Mouse (Mus musculus): ENCODE data around the gene Tnni1. TPM values are rescaled to one million over a fixed set of nuclear protein-coding genes. Genes with fewer than 3 reads are reported as not detected.

Tnni1 gene
- polyA plus RNA-seq, 1 experiment = 3,569 TPM

DNA sequence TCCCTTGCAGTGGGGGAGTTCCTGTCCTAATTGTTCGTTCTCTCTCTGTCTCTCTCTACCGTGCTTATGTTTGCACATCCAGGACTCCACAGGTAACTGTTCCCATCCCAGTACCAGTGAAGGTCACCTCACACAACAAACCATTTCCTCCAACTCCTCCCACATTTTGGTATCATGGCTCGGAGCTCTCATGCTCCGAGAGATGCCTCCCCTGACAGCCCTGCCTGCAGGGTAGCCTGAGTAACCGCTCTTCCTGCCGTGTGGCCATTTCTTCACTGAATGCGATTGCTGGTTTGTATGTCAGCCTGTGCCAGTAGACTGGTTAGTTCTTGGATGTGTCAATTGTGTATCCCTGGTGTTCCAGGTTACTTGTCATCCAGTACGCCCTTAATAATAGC is 7.7 kb upstream of the Tnni1 start:
- TF ChIP-seq POLR2AphosphoS2 (IDR thresholded peaks at IDR 0.05; ENCODE audit: insufficient read length, low read depth) = no peak
- Histone ChIP-seq H3ac (ENCODE audit: control insufficient read depth, insufficient read length) (no peak overlapping the region), H3K79me2 (ENCODE audit: control insufficient read depth, insufficient read depth) (peaks cover 36% of the 10 kb centered on the region), H3K4me2 (ENCODE audit: low read depth) (peak overlapping the region; percentile 79), H3K27me3 (ENCODE audit: control insufficient read depth, insufficient read depth, insufficient read length) (no peaks in the 10 kb centered on the region), H3K36me3 (ENCODE audit: control insufficient read depth, insufficient read depth) (peaks cover 21% of the 10 kb centered on the region), H3K4me3 (peak overlapping the region; percentile 100)

DNA sequence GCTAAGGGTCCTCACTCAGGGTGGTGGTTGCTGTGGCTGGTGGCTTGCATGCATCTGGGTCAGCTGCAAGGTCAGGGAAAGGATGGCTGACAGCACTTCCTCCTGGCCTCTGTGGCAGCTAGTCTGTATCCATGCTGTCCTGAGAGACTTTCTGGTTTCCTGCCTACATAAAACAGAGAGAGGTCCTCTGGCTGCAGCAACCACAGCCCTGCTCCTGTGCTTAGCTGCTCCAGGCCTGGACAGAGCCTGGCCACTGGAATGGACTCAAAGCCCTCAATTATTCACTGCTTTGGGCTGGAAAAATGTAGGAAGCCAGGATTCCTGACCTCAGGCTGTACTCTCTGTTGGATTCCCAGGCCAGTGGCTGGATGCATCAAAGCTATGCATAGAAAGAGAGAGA is 2.6 kb upstream of the Tnni1 start:
- Histone ChIP-seq H3K79me2 (ENCODE audit: control insufficient read depth, insufficient read depth) (no peaks in the 10 kb centered on the region), H3K27me3 (ENCODE audit: control insufficient read depth, insufficient read depth, insufficient read length) (no peaks in the 10 kb centered on the region), H3K4me2 (ENCODE audit: low read depth) (peak overlapping the region; percentile 7), H3ac (ENCODE audit: control insufficient read depth, insufficient read length) (no peak overlapping the region), H3K4me3 (no peak overlapping the region), H3K36me3 (ENCODE audit: control insufficient read depth, insufficient read depth) (no peaks in the 10 kb centered on the region)
- TF ChIP-seq POLR2AphosphoS2 (IDR thresholded peaks at IDR 0.05; ENCODE audit: insufficient read length, low read depth) = no peak
- no peak for TF ChIP-seq E2F4 (IDR thresholded peaks at IDR 0.05; ENCODE audit: insufficient read depth)
- no peak for TF ChIP-seq TCF3 (IDR thresholded peaks at IDR 0.05; ENCODE audit: insufficient read length, low read depth)
- no peak for TF ChIP-seq MYOD1 (IDR thresholded peaks at IDR 0.05; ENCODE audit: control insufficient read depth in 1 of 3, insufficient read length in 2 of 3, low read depth in 2 of 3)
- TF ChIP-seq MAX (IDR thresholded peaks at IDR 0.05; ENCODE audit: low read depth) = no peak
- no peak for TF ChIP-seq SRF (IDR thresholded peaks at IDR 0.05; ENCODE audit: control insufficient read depth, insufficient read length, low read depth)
- no peak for TF ChIP-seq CEBPB (IDR thresholded peaks at IDR 0.05; ENCODE audit: insufficient read depth, poor library complexity, severe bottlenecking)
- TF ChIP-seq REST (IDR thresholded peaks at IDR 0.05; ENCODE audit: insufficient read depth, insufficient read length) = no peak
- no peak for TF ChIP-seq USF1 (IDR thresholded peaks at IDR 0.05; ENCODE audit: low read depth)
- no peak for TF ChIP-seq TCF12 (IDR thresholded peaks at IDR 0.05; ENCODE audit: insufficient read depth, poor library complexity, severe bottlenecking)
- TF ChIP-seq MYOG (IDR thresholded peaks at IDR 0.05; ENCODE audit: control insufficient read depth in 1 of 3, insufficient read depth in 1 of 3, insufficient read length in 2 of 3, low read depth in 2 of 3) = no peak
- TF ChIP-seq POLR2A (IDR thresholded peaks at IDR 0.05; ENCODE audit: insufficient read length, low read depth) = no peak

DNA sequence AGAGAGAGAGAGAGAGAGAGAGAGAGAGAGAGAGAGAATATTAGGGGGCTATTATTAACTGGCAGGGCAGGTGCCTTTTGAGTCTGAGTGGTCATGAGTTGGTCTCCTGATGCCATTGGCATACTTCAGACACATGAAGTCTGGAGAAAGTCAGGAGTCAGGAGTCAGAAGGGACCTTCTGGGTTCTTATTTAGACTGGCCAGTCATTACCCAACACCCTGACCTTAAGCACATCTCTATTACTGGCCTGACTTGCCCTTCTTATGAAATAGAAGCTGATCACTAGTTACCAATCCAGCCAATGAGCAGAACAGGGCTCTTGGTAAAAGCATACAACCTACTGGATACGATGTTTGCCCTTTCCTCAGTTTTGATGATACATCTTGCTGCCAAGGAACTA is 2.2 kb upstream of the Tnni1 start:
- Histone ChIP-seq H3K79me2 (ENCODE audit: control insufficient read depth, insufficient read depth) (no peaks in the 10 kb centered on the region), H3K4me3 (no peak overlapping the region), H3ac (ENCODE audit: control insufficient read depth, insufficient read length) (no peak overlapping the region), H3K27me3 (ENCODE audit: control insufficient read depth, insufficient read depth, insufficient read length) (no peaks in the 10 kb centered on the region), H3K36me3 (ENCODE audit: control insufficient read depth, insufficient read depth) (no peaks in the 10 kb centered on the region), H3K4me2 (ENCODE audit: low read depth) (no peak overlapping the region)
- TF ChIP-seq MYOD1 (IDR thresholded peaks at IDR 0.05; ENCODE audit: control insufficient read depth in 1 of 3, insufficient read length in 2 of 3, low read depth in 2 of 3) = peak in 2 of 3 experiments; percentile 33 to 34
- no peak for TF ChIP-seq E2F4 (IDR thresholded peaks at IDR 0.05; ENCODE audit: insufficient read depth)
- TF ChIP-seq MAX (IDR thresholded peaks at IDR 0.05; ENCODE audit: low read depth) = no peak
- no peak for TF ChIP-seq POLR2AphosphoS2 (IDR thresholded peaks at IDR 0.05; ENCODE audit: insufficient read length, low read depth)
- no peak for TF ChIP-seq REST (IDR thresholded peaks at IDR 0.05; ENCODE audit: insufficient read depth, insufficient read length)
- peak in 1 of 3 experiments; percentile 58 for TF ChIP-seq MYOG (IDR thresholded peaks at IDR 0.05; ENCODE audit: control insufficient read depth in 1 of 3, insufficient read depth in 1 of 3, insufficient read length in 2 of 3, low read depth in 2 of 3)
- no peak for TF ChIP-seq CEBPB (IDR thresholded peaks at IDR 0.05; ENCODE audit: insufficient read depth, poor library complexity, severe bottlenecking)
- no peak for TF ChIP-seq TCF3 (IDR thresholded peaks at IDR 0.05; ENCODE audit: insufficient read length, low read depth)
- TF ChIP-seq POLR2A (IDR thresholded peaks at IDR 0.05; ENCODE audit: insufficient read length, low read depth) = no peak

DNA sequence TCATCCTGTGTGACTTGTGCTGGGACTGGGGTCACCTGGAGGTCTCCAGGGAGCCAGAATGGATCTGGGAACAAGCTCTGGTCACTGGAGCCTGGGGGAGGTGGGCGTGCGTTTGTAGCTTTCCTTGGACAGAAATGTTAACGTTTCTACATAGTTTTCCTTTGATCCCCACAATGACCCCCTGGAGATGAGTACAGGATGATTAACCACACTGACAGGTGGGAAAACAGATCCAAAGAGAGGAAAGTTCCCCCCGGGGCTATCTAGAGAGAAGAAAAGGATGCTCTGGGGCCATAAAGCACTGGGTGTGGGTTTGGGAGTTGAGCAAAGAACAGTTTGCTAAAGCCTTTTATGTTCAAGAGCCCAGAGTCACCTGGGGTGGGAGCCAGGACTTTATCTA is 1.4 kb downstream of the Tnni1 start:
- H3K27me3 ChIP-seq (ENCODE audit: control insufficient read depth, insufficient read depth, insufficient read length) = no peaks in the 10 kb centered on the region
- H3K79me2 ChIP-seq (ENCODE audit: control insufficient read depth, insufficient read depth) = no peaks in the 10 kb centered on the region
- H3ac ChIP-seq (ENCODE audit: control insufficient read depth, insufficient read length) = no peak overlapping the region
- no peak overlapping the region for H3K4me3 ChIP-seq
- no peaks in the 10 kb centered on the region for H3K36me3 ChIP-seq (ENCODE audit: control insufficient read depth, insufficient read depth)
- no peak overlapping the region for H3K4me2 ChIP-seq (ENCODE audit: low read depth)
- no peak for TF ChIP-seq TCF12 (IDR thresholded peaks at IDR 0.05; ENCODE audit: insufficient read depth, poor library complexity, severe bottlenecking)
- TF ChIP-seq MYOD1 (IDR thresholded peaks at IDR 0.05; ENCODE audit: control insufficient read depth in 1 of 3, insufficient read length in 2 of 3, low read depth in 2 of 3) = no peak
- TF ChIP-seq CEBPB (IDR thresholded peaks at IDR 0.05; ENCODE audit: insufficient read depth, poor library complexity, severe bottlenecking) = no peak

DNA sequence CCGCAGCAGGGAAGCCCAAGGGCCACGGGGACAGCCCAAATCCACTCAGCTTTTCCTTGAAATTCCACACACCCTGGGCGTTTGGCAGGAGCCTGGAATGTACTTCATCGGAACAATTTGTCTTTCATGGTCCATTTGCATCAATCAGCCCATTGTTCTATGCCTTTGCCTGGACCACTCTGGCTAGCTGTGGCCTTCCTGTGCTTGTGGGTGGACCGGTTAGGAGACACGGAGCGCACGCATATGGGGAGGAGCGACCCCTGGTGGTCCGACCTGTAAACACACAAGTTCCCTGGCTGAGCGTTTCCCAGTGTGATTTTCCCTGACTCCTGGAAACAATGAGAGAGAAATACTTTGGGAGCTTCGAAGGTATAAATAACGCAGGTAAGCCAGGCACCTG is 2.0 kb downstream of the Tnni1 start:
- Histone ChIP-seq H3ac (ENCODE audit: control insufficient read depth, insufficient read length) (no peak overlapping the region), H3K4me3 (no peak overlapping the region), H3K36me3 (ENCODE audit: control insufficient read depth, insufficient read depth) (no peaks in the 10 kb centered on the region), H3K27me3 (ENCODE audit: control insufficient read depth, insufficient read depth, insufficient read length) (no peaks in the 10 kb centered on the region), H3K79me2 (ENCODE audit: control insufficient read depth, insufficient read depth) (no peaks in the 10 kb centered on the region), H3K4me2 (ENCODE audit: low read depth) (no peak overlapping the region)
- TF ChIP-seq E2F4 (IDR thresholded peaks at IDR 0.05; ENCODE audit: insufficient read depth) = no peak
- TF ChIP-seq MYOD1 (IDR thresholded peaks at IDR 0.05; ENCODE audit: control insufficient read depth in 1 of 3, insufficient read length in 2 of 3, low read depth in 2 of 3) = no peak
- TF ChIP-seq TCF12 (IDR thresholded peaks at IDR 0.05; ENCODE audit: insufficient read depth, poor library complexity, severe bottlenecking) = no peak
- TF ChIP-seq MYOG (IDR thresholded peaks at IDR 0.05; ENCODE audit: control insufficient read depth in 1 of 3, insufficient read depth in 1 of 3, insufficient read length in 2 of 3, low read depth in 2 of 3) = no peak
- TF ChIP-seq USF1 (IDR thresholded peaks at IDR 0.05; ENCODE audit: low read depth) = no peak
- TF ChIP-seq SRF (IDR thresholded peaks at IDR 0.05; ENCODE audit: control insufficient read depth, insufficient read length, low read depth) = no peak
- no peak for TF ChIP-seq CEBPB (IDR thresholded peaks at IDR 0.05; ENCODE audit: insufficient read depth, poor library complexity, severe bottlenecking)
- no peak for TF ChIP-seq POLR2A (IDR thresholded peaks at IDR 0.05; ENCODE audit: insufficient read length, low read depth)

Measured in myocyte (in vitro differentiated cells).